17 mouse cellular contexts compared by ENCODE assay signal in the genomic region with DNA sequence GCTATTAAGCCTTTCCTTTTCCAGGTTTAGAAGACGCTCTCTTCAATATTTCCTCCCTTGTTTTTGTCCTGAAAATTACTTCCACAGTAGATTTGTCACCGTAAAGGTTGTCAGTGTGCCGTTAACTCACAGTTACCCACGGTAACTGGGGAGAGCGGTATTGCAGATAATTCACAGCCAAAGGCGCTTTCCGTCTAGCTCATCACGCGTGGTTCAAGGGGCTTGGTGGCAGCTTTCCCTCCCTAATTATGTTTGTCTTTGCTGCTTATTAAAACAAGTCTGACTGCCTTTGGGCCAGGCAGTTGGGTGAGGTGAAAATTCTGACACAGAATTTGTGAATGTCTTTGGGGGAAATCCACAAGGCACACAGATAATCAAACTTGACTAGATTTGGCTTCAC.
DNase-seq lines count a peak whose midpoint lies in the region; ATAC-seq lines count a peak whose summit lies in the region.
"Had no signal": no experiment of that assay in that cellular context is flagged by ENCODE, and none has a peak within 500 bp of the region (broad histone marks: within the 10 kb centered on the region; RNA-seq: fewer than 3 reads in every experiment).

No protein-coding gene starts in this region.

- H3K9me3 ChIP-seq in heart, embryonic 10.5 days, result no peaks in the 10 kb centered on the region
- H3K9me3 ChIP-seq in midbrain, embryonic 12.5 days, result no peaks in the 10 kb centered on the region
- no peaks in the 10 kb centered on the region for H3K9me3 ChIP-seq in midbrain, embryonic 10.5 days (replicated peaks)
- H3K9me3 ChIP-seq in hindbrain, embryonic 16.5 days (ENCODE audit: control insufficient read depth, low read length), result no peaks in the 10 kb centered on the region
- H3K9me3 ChIP-seq in neural tube, embryonic 15.5 days (replicated peaks), result no peaks in the 10 kb centered on the region
- H3K9me3 ChIP-seq: embryonic facial prominence, embryonic 10.5 days; heart, embryonic 15.5 days; intestine, embryonic 15.5 days; limb, embryonic 10.5 days had no signal

- WGBS in heart, embryonic 10.5 days, result 80% methylated on average over 9 of the region's 9 CpGs
- WGBS in midbrain, embryonic 12.5 days, result 70% methylated on average over 9 of the region's 9 CpGs
- 83% methylated on average over 9 of the region's 9 CpGs for WGBS in midbrain, embryonic 10.5 days
- 32% methylated on average over 9 of the region's 9 CpGs for WGBS in hindbrain, embryonic 16.5 days
- WGBS in neural tube, embryonic 15.5 days, result 26% methylated on average over 9 of the region's 9 CpGs

- H3K4me2 ChIP-seq in midbrain, embryonic 12.5 days (replicated peaks), result no peak overlapping the region
- H3K4me2 ChIP-seq in hindbrain, embryonic 16.5 days (ENCODE audit: low read length), result peak overlapping the region; percentile 6
- peak overlapping the region; percentile 39 for H3K4me2 ChIP-seq in neural tube, embryonic 15.5 days
- H3K4me2 ChIP-seq: intestine, embryonic 15.5 days; liver, embryonic 11.5 days had no signal

- H3K27me3 ChIP-seq in heart, embryonic 10.5 days (ENCODE audit: insufficient read depth, poor library complexity, severe bottlenecking), result no peaks in the 10 kb centered on the region
- no peaks in the 10 kb centered on the region for H3K27me3 ChIP-seq in midbrain, embryonic 12.5 days
- no peaks in the 10 kb centered on the region for H3K27me3 ChIP-seq in midbrain, embryonic 10.5 days (ENCODE audit: low read depth, poor library complexity, severe bottlenecking)
- H3K27me3 ChIP-seq in hindbrain, embryonic 16.5 days (replicated peaks; ENCODE audit: control insufficient read depth, insufficient read depth, low read length), result no peaks in the 10 kb centered on the region
- H3K27me3 ChIP-seq in neural tube, embryonic 15.5 days (replicated peaks), result no peaks in the 10 kb centered on the region
- H3K27me3 ChIP-seq: heart, embryonic 15.5 days; intestine, embryonic 15.5 days had no signal

- no peaks in the 10 kb centered on the region for H3K36me3 ChIP-seq in heart, embryonic 10.5 days
- H3K36me3 ChIP-seq in midbrain, embryonic 12.5 days, result peaks cover 17% of the 10 kb centered on the region
- H3K36me3 ChIP-seq in midbrain, embryonic 10.5 days, result peaks cover 15% of the 10 kb centered on the region
- H3K36me3 ChIP-seq in hindbrain, embryonic 16.5 days (ENCODE audit: control insufficient read depth, insufficient read depth, low read length), result no peaks in the 10 kb centered on the region
- no peaks in the 10 kb centered on the region for H3K36me3 ChIP-seq in neural tube, embryonic 15.5 days
- H3K36me3 ChIP-seq: heart, embryonic 15.5 days; intestine, embryonic 15.5 days had no signal

- no peak overlapping the region for H3K9ac ChIP-seq in midbrain, embryonic 12.5 days (replicated peaks)
- H3K9ac ChIP-seq in hindbrain, embryonic 16.5 days (ENCODE audit: low read depth, low read length), result no peak overlapping the region
- 0 out of 2 replicates have a peak overlapping the region, but pooled peaks have one; percentile 3 for H3K9ac ChIP-seq in neural tube, embryonic 15.5 days (replicated peaks)
- H3K9ac ChIP-seq: heart, embryonic 15.5 days; intestine, embryonic 15.5 days had no signal

- intact Hi-C loops in left cerebral cortex, postnatal 14 days (cut with DNase I), result no loop called here

- no peak overlapping the region; the same call in 1 of the 2 replicates for H3K27ac ChIP-seq in heart, embryonic 10.5 days
- peak overlapping the region; percentile 20; the same call in 1 of the 2 replicates for H3K27ac ChIP-seq in midbrain, embryonic 12.5 days (replicated peaks)
- H3K27ac ChIP-seq in midbrain, embryonic 10.5 days (replicated peaks), result no peak overlapping the region
- H3K27ac ChIP-seq in hindbrain, embryonic 16.5 days (ENCODE audit: low read depth, low read length), result peak overlapping the region; percentile 36; the same call in 1 of the 2 replicates
- H3K27ac ChIP-seq in neural tube, embryonic 15.5 days (replicated peaks), result peak overlapping the region; percentile 61
- H3K27ac ChIP-seq: embryonic facial prominence, embryonic 10.5 days; intestine, embryonic 15.5 days; limb, embryonic 10.5 days had no signal

- no peak overlapping the region for H3K4me3 ChIP-seq in heart, embryonic 10.5 days
- no peak overlapping the region for H3K4me3 ChIP-seq in midbrain, embryonic 12.5 days
- no peak overlapping the region for H3K4me3 ChIP-seq in midbrain, embryonic 10.5 days
- H3K4me3 ChIP-seq in hindbrain, embryonic 16.5 days (ENCODE audit: low read length), result no peak overlapping the region
- no peak overlapping the region for H3K4me3 ChIP-seq in neural tube, embryonic 15.5 days (replicated peaks)
- H3K4me3 ChIP-seq: embryonic facial prominence, embryonic 10.5 days; heart, embryonic 15.5 days; intestine, embryonic 15.5 days; limb, embryonic 10.5 days had no signal

- no peak for ATAC-seq in midbrain, embryonic 12.5 days (ENCODE audit: low FRiP score, low read depth)
- ATAC-seq in hindbrain, embryonic 16.5 days, result no peak
- ATAC-seq in neural tube, embryonic 15.5 days (ENCODE audit: low FRiP score), result no peak
- ATAC-seq: intestine, embryonic 15.5 days had no signal

- H3K4me1 ChIP-seq in heart, embryonic 10.5 days, result peaks cover 39% of the 10 kb centered on the region
- peaks cover 33% of the 10 kb centered on the region for H3K4me1 ChIP-seq in midbrain, embryonic 12.5 days
- peaks cover 46% of the 10 kb centered on the region for H3K4me1 ChIP-seq in midbrain, embryonic 10.5 days
- peaks cover 22% of the 10 kb centered on the region for H3K4me1 ChIP-seq in hindbrain, embryonic 16.5 days (ENCODE audit: control insufficient read depth, insufficient read depth, low read depth, low read length)
- peaks cover 39% of the 10 kb centered on the region for H3K4me1 ChIP-seq in neural tube, embryonic 15.5 days

- peak; percentile 64 for DNase-seq in heart, adult 11 months
- no peak for DNase-seq in heart, embryonic 10.5 days (ENCODE audit: low spot score)
- no peak for DNase-seq in midbrain, embryonic 10.5 days (ENCODE audit: low spot score)
- no peak for DNase-seq in kidney, postnatal 25 days
- no peak for DNase-seq in left cerebral cortex, postnatal 14 days (ENCODE audit: low spot score in 2 of 2)
- DNase-seq: adrenal gland, adult 2 months; gastrocnemius, postnatal 25 days; lung, adult 2 months; lung, postnatal 4 days had no signal

Comparison
In these comparisons a context has a peak if more than half of its experiments do, and no peak if none do; other contexts are left out.
1. H3K27ac ChIP-seq: peak in midbrain, embryonic 12.5 days (single experiment), hindbrain, embryonic 16.5 days (single experiment) and neural tube, embryonic 15.5 days (single experiment); none in heart, embryonic 10.5 days (single experiment) and midbrain, embryonic 10.5 days (single experiment).